Mouse (Mus musculus): ENCODE results near the gene Tcl1b2. TPM values are rescaled to one million over a fixed set of nuclear protein-coding genes. Genes with fewer than 3 reads are reported as not detected.
"Not testable (repeated sequence)": the region's sequence is repeated elsewhere in the genome, so short reads cannot be mapped to it uniquely, and the experiment has no call there.

Tcl1b2 gene
- total RNA-seq (2021): not detected
- long read RNA-seq, experiment 1: 0 reads
- long read RNA-seq, experiment 2: 0 reads

DNA sequence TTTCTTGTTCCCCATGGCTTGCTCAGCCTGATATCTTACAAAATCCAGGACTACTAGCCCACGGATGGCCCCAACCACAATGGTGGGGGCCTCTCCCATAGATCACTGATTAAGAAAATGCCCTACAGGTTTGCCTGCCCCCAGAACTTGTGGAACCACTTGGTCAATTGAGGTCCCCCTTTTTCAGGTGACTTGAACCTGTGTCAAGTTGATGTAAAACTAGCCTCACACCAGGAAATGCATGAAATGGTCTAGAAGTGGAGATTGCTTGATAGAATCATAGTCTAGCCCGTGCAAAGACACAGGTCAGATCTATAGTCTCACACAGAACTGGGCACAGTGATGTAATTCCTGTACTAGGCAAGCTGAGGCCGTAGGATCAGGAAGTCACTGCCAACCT is at the start of gene Tcl1b2:
Gene Tcl1b2, plus strand, starts transcription at position 301 of the 400 bp plus-strand sequence.
- no peak for DNase-seq (ENCODE audit: extremely low spot score in 1 of 2, low spot score in 2 of 2)
- Histone ChIP-seq H3K4me3 (no peak within 1 kb of the TSS), H3K27ac (no peak within 1 kb of the TSS)
- no peak for TF ChIP-seq CTCF (IDR thresholded peaks at IDR 0.05)
- intact Hi-C loops (cut with DNase I): no loop called here

- H3K27ac ChIP-seq: no peak overlapping the region
- TF ChIP-seq CTCF (IDR thresholded peaks at IDR 0.05): no peak
- intact Hi-C loops (cut with DNase I): no loop called here
- H3K4me3 ChIP-seq: no peak overlapping the region
- no peak for DNase-seq (ENCODE audit: extremely low spot score in 1 of 2, low spot score in 2 of 2)
Observed at GRCm38 (mm10) chr12:105099466-105100044, 46.3 kb upstream of the Tcl1b2 start.

GRCm38 (mm10) chr12:105102901-105103300 is 42.9 kb upstream of the Tcl1b2 start:
- DNase-seq (ENCODE audit: extremely low spot score in 1 of 2, low spot score in 2 of 2): peak in 1 of 2 experiments; percentile 62
- intact Hi-C loops (cut with DNase I): no loop called here
- no peak overlapping the region for H3K27ac ChIP-seq
- no peak for TF ChIP-seq CTCF (IDR thresholded peaks at IDR 0.05)
- no peak overlapping the region for H3K4me3 ChIP-seq

DNA sequence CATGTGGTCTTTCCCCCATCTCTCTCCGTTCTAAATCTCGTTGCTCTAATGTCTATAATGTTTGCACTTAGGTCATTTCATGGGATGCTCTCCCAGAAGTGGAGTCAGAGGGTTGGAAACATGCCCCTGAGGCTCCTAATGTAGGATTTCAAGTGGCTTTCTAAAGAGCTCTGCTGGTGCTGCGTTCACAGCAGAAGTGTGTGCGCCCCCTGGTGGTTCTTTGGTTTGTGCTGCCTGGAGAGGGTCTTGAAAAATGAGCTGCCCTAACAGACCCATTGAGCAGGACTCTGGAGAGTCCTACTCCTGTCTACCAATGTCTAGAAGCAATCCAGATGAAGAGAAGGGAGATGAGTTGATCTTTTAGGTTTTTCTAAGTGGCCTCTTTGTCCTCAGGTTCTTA is 41.8 kb upstream of the Tcl1b2 start:
- TF ChIP-seq CTCF (IDR thresholded peaks at IDR 0.05): peak; percentile 89
- H3K27ac ChIP-seq: no peak overlapping the region
- intact Hi-C loops (cut with DNase I): loop anchor here (1.0 kb wide), 1 partner anchor 53 kb away; no protein-coding TSS in a partner anchor
- peak; percentile 72 to 78 for DNase-seq (ENCODE audit: extremely low spot score in 1 of 2, low spot score in 2 of 2)
- no peak overlapping the region for H3K4me3 ChIP-seq

DNA sequence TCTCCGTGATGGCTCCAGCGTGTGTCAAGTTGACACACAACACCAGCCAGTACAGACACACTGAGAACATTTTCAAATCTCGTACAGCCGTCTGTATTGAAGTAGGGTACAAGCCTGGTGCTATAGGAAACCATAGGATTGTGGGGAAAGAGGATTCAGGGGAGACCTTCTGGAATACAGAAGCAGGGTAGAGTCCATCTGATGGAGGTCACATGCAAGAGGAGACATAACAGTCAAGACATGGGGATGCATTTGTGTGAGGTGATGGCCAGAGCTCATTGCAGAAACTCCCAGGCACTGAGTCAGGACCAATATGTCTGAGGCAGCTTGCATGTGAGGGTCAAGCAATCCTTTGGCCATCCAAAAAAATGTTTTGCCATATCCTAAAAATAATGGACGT is 40.5 kb upstream of the Tcl1b2 start:
- no peak overlapping the region for H3K4me3 ChIP-seq
- TF ChIP-seq CTCF (IDR thresholded peaks at IDR 0.05): no peak
- no peak for DNase-seq (ENCODE audit: extremely low spot score in 1 of 2, low spot score in 2 of 2)
- intact Hi-C loops (cut with DNase I): no loop called here
- no peak overlapping the region for H3K27ac ChIP-seq

- DNase-seq (ENCODE audit: extremely low spot score in 1 of 2, low spot score in 2 of 2): no peak
- no peak for TF ChIP-seq CTCF (IDR thresholded peaks at IDR 0.05)
- Histone ChIP-seq H3K4me3 (no peak overlapping the region), H3K27ac (no peak overlapping the region)
- intact Hi-C loops (cut with DNase I): no loop called here
Observed at GRCm38 (mm10) chr12:105108856-105109255, 37.0 kb upstream of the Tcl1b2 start.

DNA sequence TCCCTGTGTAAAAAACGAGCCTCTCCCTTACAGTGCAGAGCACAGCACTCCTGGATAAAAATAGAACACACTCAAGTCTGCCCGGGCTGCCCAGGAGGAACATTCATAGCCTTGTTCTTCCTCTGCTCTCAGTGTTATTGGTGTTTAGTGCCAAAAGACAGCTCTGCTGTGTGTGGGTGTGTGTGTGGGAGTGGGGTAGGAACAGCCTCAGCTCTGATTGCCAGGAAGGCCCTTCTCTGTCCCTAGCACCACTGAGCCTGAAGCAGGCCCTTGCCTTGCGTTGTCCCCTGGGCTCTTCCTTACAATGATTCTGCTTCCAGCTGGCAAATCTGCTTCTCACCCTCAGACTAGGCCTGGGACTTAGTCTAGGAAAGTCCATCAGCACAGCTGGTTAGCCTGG is 36.4 kb upstream of the Tcl1b2 start:
- intact Hi-C loops (cut with DNase I): no loop called here
- no peak overlapping the region for H3K4me3 ChIP-seq
- no peak for TF ChIP-seq CTCF (IDR thresholded peaks at IDR 0.05)
- DNase-seq (ENCODE audit: extremely low spot score in 1 of 2, low spot score in 2 of 2): peak in 1 of 2 experiments; percentile 42
- no peak overlapping the region for H3K27ac ChIP-seq

GRCm38 (mm10) chr12:105109812-105110211 is 36.0 kb upstream of the Tcl1b2 start:
- Histone ChIP-seq H3K4me3 (no peak overlapping the region), H3K27ac (no peak overlapping the region)
- no peak for DNase-seq (ENCODE audit: extremely low spot score in 1 of 2, low spot score in 2 of 2)
- intact Hi-C loops (cut with DNase I): no loop called here
- TF ChIP-seq CTCF (IDR thresholded peaks at IDR 0.05): no peak

GRCm38 (mm10) chr12:105112321-105112988 is 33.4 kb upstream of the Tcl1b2 start:
- DNase-seq (ENCODE audit: extremely low spot score in 1 of 2, low spot score in 2 of 2): no peak
- TF ChIP-seq CTCF (IDR thresholded peaks at IDR 0.05): no peak
- intact Hi-C loops (cut with DNase I): no loop called here
- Histone ChIP-seq H3K27ac (no peak overlapping the region), H3K4me3 (no peak overlapping the region)

GRCm38 (mm10) chr12:105116648-105117047 is 29.2 kb upstream of the Tcl1b2 start:
- no peak overlapping the region for H3K4me3 ChIP-seq
- intact Hi-C loops (cut with DNase I): no loop called here

DNA sequence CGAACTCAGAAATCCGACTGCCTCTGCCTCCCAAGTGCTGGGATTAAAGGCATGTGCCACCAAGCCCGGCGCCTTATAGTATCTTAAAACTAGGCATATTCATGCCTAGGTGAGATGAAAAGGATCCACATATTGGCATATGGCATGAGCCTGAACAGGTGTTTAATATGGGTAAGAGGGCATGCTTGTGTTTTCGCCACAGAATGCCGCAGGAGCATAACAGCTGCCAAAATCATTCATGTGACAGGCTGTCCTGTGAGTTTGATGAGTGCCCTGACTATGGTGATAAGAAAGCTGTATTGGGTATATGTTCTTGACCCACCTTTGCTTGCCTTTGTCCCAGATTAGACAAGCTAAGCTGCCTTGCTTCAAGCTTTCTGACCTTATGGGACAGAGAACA is 20.5 kb upstream of the Tcl1b2 start:
- no peak for TF ChIP-seq CTCF (IDR thresholded peaks at IDR 0.05)
- no peak overlapping the region for H3K27ac ChIP-seq
- H3K4me3 ChIP-seq: no peak overlapping the region
- intact Hi-C loops (cut with DNase I): no loop called here
- DNase-seq (ENCODE audit: extremely low spot score in 1 of 2, low spot score in 2 of 2): no peak

More at GRCm38 (mm10) chr12:105116648-105117047, 29.2 kb upstream of the Tcl1b2 start:
- no peak for TF ChIP-seq CTCF (IDR thresholded peaks at IDR 0.05)
- DNase-seq (ENCODE audit: extremely low spot score in 1 of 2, low spot score in 2 of 2): no peak
- no peak overlapping the region for H3K27ac ChIP-seq

- no peak overlapping the region for H3K27ac ChIP-seq
- no peak overlapping the region for H3K4me3 ChIP-seq
- intact Hi-C loops (cut with DNase I): no loop called here
- TF ChIP-seq CTCF (IDR thresholded peaks at IDR 0.05): no peak
- DNase-seq (ENCODE audit: extremely low spot score in 1 of 2, low spot score in 2 of 2): no peak
Observed at GRCm38 (mm10) chr12:105126516-105126915, 19.3 kb upstream of the Tcl1b2 start.

- no peak overlapping the region for H3K4me3 ChIP-seq
- no peak overlapping the region for H3K27ac ChIP-seq
- intact Hi-C loops (cut with DNase I): no loop called here
- TF ChIP-seq CTCF (IDR thresholded peaks at IDR 0.05): no peak
- no peak for DNase-seq (ENCODE audit: extremely low spot score in 1 of 2, low spot score in 2 of 2)
Observed at GRCm38 (mm10) chr12:105127607-105128006, 18.2 kb upstream of the Tcl1b2 start.

GRCm38 (mm10) chr12:105129494-105130205 is 16.2 kb upstream of the Tcl1b2 start:
- H3K4me3 ChIP-seq; intact Hi-C loops (cut with DNase I); H3K27ac ChIP-seq; DNase-seq (ENCODE audit: extremely low spot score in 1 of 2, low spot score in 2 of 2): not testable (repeated sequence)

DNA sequence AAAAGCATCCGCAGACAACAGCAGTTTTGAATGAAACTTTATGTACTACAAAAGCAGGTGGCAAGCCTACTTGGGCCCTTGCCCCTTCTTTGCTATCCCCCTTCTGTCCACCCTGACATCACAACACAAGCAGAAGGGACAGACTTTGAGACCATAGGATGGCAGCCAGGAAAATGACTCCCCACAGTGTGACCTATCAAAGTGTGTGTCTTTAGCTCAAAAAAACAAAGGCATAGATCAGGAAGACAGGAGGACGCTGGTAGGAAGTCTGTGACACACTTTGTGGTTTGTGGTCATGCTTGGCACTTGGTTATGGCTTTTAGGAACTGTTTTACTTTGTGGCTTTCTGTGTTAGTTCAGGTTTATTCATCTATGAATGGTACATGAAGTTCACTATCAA is 11.6 kb upstream of the Tcl1b2 start:
- DNase-seq (ENCODE audit: extremely low spot score in 1 of 2, low spot score in 2 of 2); H3K27ac ChIP-seq; intact Hi-C loops (cut with DNase I); H3K4me3 ChIP-seq: not testable (repeated sequence)

DNA sequence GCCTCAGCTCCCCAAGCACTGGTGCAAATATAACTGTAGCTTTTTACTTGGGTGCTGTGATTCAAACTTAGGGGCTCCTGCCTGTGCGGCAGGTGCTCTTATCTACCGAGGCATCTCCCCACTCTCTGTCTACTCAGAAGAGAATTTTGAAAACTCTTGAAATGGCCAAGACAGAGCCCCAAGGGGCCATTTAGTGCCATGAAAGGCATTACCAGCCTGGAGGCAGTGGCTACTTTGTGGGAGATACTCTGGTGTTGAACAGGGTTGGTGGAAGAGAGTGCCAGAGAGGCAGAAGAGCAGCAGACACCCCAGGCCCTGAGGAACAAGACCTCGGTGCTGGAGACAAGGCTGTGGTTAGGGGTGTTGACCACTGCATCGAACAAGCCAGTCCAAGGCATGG is 11.0 kb upstream of the Tcl1b2 start:
- H3K27ac ChIP-seq; intact Hi-C loops (cut with DNase I): not testable (repeated sequence)

DNA sequence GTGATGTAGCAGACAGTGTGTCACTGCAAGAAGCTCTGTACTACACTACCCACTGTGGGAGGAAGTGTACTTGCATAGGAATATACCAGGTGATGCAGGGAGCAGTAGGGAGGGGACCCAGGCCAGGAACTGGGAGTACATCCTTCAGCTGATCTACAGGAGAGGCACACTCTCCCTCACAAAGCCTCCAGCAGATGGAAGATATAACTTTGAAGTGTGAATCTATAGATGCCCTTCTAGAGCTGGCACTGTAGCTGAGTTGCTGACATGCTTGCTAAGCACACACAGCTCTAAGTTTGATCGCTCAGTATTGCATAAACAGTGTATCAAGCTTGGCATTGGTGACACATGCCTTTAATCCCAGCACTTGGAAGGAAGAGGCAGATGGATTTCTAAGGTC is 8.1 kb upstream of the Tcl1b2 start:
- H3K27ac ChIP-seq; H3K4me3 ChIP-seq; intact Hi-C loops (cut with DNase I); DNase-seq (ENCODE audit: extremely low spot score in 1 of 2, low spot score in 2 of 2): not testable (repeated sequence)

More for the DNA sequence above, 11.0 kb upstream of the Tcl1b2 start:
- not testable (repeated sequence) for H3K4me3 ChIP-seq; DNase-seq (ENCODE audit: extremely low spot score in 1 of 2, low spot score in 2 of 2)

Measured in left cerebral cortex, adult 2 months (tissue).